Mouse (Mus musculus) liver, postnatal 0 days (tissue): ENCODE data around the gene Ppp6r3.

Experiments
- CTCF ChIP-seq: sonication (generic); IDR thresholded peaks from 2 replicates; pipeline ENCODE4 v1.5.1; 2016; ENCODE audit warnings: antibody characterized with exemption, low read depth
- EP300 ChIP-seq: IDR thresholded peaks from 2 replicates; pipeline ENCODE4 v1.6.1; 2016; ENCODE audit warnings: antibody characterized with exemption, low read depth, mild to moderate bottlenecking

GRCm38 (mm10) chr19:3482831-3483230, 92.7 kb downstream of the Ppp6r3 start:
- TF ChIP-seq CTCF (no peak), EP300 (no peak)
